Mouse (Mus musculus) forebrain, embryonic 12.5 days (tissue): ENCODE data around the gene Slc6a1. TPM values are rescaled to one million over a fixed set of nuclear protein-coding genes. Genes with fewer than 3 reads are reported as not detected.

ENCODE experiments used
- ATAC-seq: fragments of 200-750 bp; cut with Nextera tagmentation; 2 replicates; pipeline ENCODE4 v1.8.0; 2017; ENCODE audit warnings: moderate TSS enrichment; ENCODE audit not compliant: low FRiP score
- H3K27ac ChIP-seq: fragments of 300-500 bp; sonication (generic); 2 replicates; pipeline ENCODE4 v1.5.1; 2016; ENCODE audit warnings: mild to moderate bottlenecking
- H3K27me3 ChIP-seq: fragments of 300-500 bp; sonication (generic); 2 replicates; pipeline ENCODE4 v1.6.1; 2016; ENCODE audit warnings: mild to moderate bottlenecking
- H3K36me3 ChIP-seq: fragments of 300-500 bp; sonication (generic); replicated peaks from 2 replicates; pipeline ENCODE4 v1.6.1; 2016; ENCODE audit warnings: mild to moderate bottlenecking
- H3K4me1 ChIP-seq: fragments of 300-500 bp; sonication (generic); 2 replicates; pipeline ENCODE4 v1.6.1; 2016
- H3K4me2 ChIP-seq: fragments of 300-500 bp; sonication (generic); 2 replicates; pipeline ENCODE4 v1.6.1; 2016; ENCODE audit warnings: mild to moderate bottlenecking, moderate library complexity
- H3K4me3 ChIP-seq: fragments of 300-500 bp; sonication (generic); replicated peaks from 2 replicates; pipeline ENCODE4 v1.5.1; 2016; ENCODE audit warnings: mild to moderate bottlenecking
- H3K9ac ChIP-seq: fragments of 300-500 bp; sonication (generic); 2 replicates; pipeline ENCODE4 v1.6.1; 2016; ENCODE audit warnings: mild to moderate bottlenecking
- H3K9me3 ChIP-seq: fragments of 300-500 bp; sonication (generic); 2 replicates; pipeline ENCODE4 v1.6.1; 2016
- WGBS: fragments of 180-500 bp; shearing (Covaris S2); methylation state at CpG from one replicate; pipeline ENCODE4 v1.1.7; 2016; 5-methylcytosine and 5-hydroxymethylcytosine counted together
- polyA plus RNA-seq: library from polyadenylated mRNA; unstranded; fragments of >200 nt; fragmentation: Nextera tagmentation; extraction: Ambion mirVana; gene quantifications from 2 replicates; pipeline ENCODE4 v1.2.1, GENCODE M21; 2016

The Slc6a1 gene
- 49.9 and 57.8 TPM in 2 replicates for polyA plus RNA-seq

GRCm38 (mm10) chr6:114282469-114283277 lies at the start of gene Slc6a1:
Gene Slc6a1 (plus strand): TSS chr6:114282635.
- no peaks in the 10 kb centered on the region for H3K36me3 ChIP-seq
- peak; percentile 92 for ATAC-seq
- H3K27ac ChIP-seq = peak within 1 kb of the TSS; percentile 67
- 2% methylated on average over 30 of the region's 51 CpGs for WGBS
- H3K4me3 ChIP-seq = peak within 1 kb of the TSS; percentile 63
- H3K4me1 ChIP-seq = peaks cover 45% of the 10 kb centered on the region
- H3K27me3 ChIP-seq = peaks cover 59% of the 10 kb centered on the region
- H3K9ac ChIP-seq = peak within 1 kb of the TSS; percentile 75
- H3K9me3 ChIP-seq = no peaks in the 10 kb centered on the region
- peak within 1 kb of the TSS; percentile 58 for H3K4me2 ChIP-seq

- WGBS = 15% methylated on average over 5 of the region's 6 CpGs
These were observed 43.4 kb upstream of the Slc6a1 start for GRCm38 (mm10) chr6:114238892-114239644.

DNA sequence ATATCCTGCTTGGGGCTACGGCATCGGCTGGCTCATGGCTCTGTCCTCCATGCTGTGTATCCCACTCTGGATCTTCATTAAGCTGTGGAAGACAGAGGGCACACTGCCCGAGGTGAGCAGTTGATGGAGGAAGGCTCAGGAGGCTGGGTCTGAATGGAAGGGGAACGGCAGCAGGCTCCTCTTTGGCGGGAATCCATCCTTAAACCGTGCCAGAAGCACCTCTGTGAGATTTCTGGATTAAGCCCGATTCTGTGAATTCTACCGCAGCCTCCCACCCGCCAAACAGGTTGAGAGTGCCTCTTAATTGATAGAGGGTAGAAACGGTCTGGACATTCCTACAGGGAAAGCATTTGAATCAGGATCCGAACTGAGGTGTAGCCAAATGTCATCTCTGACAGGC lies 36.8 kb upstream of the Slc6a1 start:
- Histone ChIP-seq H3K27me3 (peaks cover 22% of the 10 kb centered on the region; the same call in 1 of the 2 replicates), H3K4me3 (no peak overlapping the region), H3K4me2 (no peak overlapping the region), H3K27ac (no peak overlapping the region), H3K9ac (no peak overlapping the region), H3K36me3 (no peaks in the 10 kb centered on the region), H3K4me1 (peaks cover 5% of the 10 kb centered on the region), H3K9me3 (no peaks in the 10 kb centered on the region)
- ATAC-seq = no peak
- 81% methylated on average over 11 of the region's 11 CpGs for WGBS

More at GRCm38 (mm10) chr6:114238892-114239644, 43.4 kb upstream of the Slc6a1 start:
- peaks cover 21% of the 10 kb centered on the region; the same call in 1 of the 2 replicates for H3K27me3 ChIP-seq
- peaks cover 29% of the 10 kb centered on the region for H3K4me1 ChIP-seq
- no peaks in the 10 kb centered on the region for H3K36me3 ChIP-seq
- H3K4me2 ChIP-seq = no peak overlapping the region
- H3K4me3 ChIP-seq = no peak overlapping the region
- ATAC-seq = peak; percentile 72
- peak overlapping the region; percentile 42 for H3K27ac ChIP-seq
- H3K9me3 ChIP-seq = no peaks in the 10 kb centered on the region
- H3K9ac ChIP-seq = no peak overlapping the region

GRCm38 (mm10) chr6:114250311-114250710 lies 32.1 kb upstream of the Slc6a1 start:
- Histone ChIP-seq H3K4me2 (no peak overlapping the region), H3K4me1 (peaks cover 5% of the 10 kb centered on the region), H3K36me3 (no peaks in the 10 kb centered on the region), H3K27ac (0 out of 2 replicates have a peak overlapping the region, but pooled peaks have one; percentile 19), H3K27me3 (peaks cover 31% of the 10 kb centered on the region; the same call in 1 of the 2 replicates), H3K9me3 (no peaks in the 10 kb centered on the region), H3K4me3 (no peak overlapping the region), H3K9ac (no peak overlapping the region)
- peak; percentile 75 for ATAC-seq
- WGBS = 6% methylated on average over 5 of the region's 5 CpGs

DNA sequence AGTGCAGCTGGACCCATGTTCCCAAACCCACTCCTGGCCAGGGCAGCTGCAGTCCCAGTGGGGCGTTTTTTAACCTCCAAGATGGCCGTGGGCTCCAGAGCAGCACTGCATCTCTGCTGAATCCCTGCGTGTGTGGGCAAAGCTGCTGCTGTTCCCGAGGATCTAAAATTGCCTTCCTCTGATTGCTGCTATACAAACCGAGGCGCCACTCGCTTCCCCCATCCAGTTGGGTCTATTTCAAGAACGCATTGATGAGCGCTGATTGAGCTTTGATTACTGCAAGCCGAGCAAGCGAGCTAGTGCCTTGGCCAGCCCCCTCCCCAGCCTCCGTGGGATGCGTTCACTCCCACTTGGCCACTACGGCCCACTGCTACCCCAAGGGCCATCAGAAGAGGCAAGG lies 27.5 kb upstream of the Slc6a1 start:
- H3K27me3 ChIP-seq = peaks cover 19% of the 10 kb centered on the region; the same call in 1 of the 2 replicates
- WGBS = 73% methylated on average over 14 of the region's 14 CpGs
- H3K27ac ChIP-seq = peak overlapping the region; percentile 75
- no peak overlapping the region for H3K9ac ChIP-seq
- ATAC-seq = no peak
- no peaks in the 10 kb centered on the region for H3K9me3 ChIP-seq
- no peak overlapping the region for H3K4me3 ChIP-seq
- H3K4me2 ChIP-seq = no peak overlapping the region
- no peaks in the 10 kb centered on the region for H3K36me3 ChIP-seq
- H3K4me1 ChIP-seq = peaks cover 23% of the 10 kb centered on the region

DNA sequence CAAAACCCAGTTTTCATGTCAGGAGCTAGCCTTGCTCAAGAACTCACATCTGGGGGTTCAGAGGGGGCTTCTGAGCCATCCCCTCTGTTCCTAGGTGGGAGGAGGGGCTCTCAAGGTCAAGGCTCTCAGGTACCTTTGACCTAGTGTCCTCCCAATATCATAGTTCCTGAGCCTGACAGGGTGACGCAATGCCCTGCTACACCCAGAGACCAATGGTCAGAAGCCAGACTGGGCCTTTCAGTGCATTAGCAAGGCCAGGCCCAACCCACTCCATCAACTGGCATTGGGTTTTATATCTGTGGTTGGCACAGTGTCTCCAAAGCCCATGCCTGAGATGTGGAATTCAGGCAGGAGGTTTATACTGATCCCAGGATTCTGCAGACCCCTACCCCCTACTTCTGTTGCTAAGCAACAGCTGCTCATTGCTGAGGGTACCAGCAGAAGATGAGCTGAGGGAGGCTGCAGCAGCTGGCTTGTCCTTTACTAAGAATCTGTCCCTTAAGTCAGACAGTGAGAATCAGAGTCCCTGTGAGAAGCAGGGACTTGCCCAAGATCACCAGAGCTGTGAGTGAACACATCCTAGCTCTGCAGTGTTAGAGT lies 24.6 kb upstream of the Slc6a1 start:
- H3K27ac ChIP-seq = peak overlapping the region; percentile 58
- no peak overlapping the region for H3K4me2 ChIP-seq
- no peaks in the 10 kb centered on the region for H3K36me3 ChIP-seq
- WGBS = 76% methylated on average over 1 of the region's 1 CpGs
- H3K9ac ChIP-seq = no peak overlapping the region
- peak; percentile 42; the same call in 1 of the 2 replicates for ATAC-seq
- no peaks in the 10 kb centered on the region for H3K9me3 ChIP-seq
- H3K4me3 ChIP-seq = no peak overlapping the region
- 0 out of 2 replicates have a peak, but pooled peaks cover 3% of the 10 kb centered on the region for H3K27me3 ChIP-seq
- peaks cover 30% of the 10 kb centered on the region for H3K4me1 ChIP-seq

- ATAC-seq = no peak
- Histone ChIP-seq H3K4me3 (no peak overlapping the region), H3K4me2 (no peak overlapping the region), H3K36me3 (no peaks in the 10 kb centered on the region), H3K9me3 (no peaks in the 10 kb centered on the region), H3K9ac (no peak overlapping the region), H3K27ac (peak overlapping the region; percentile 58; the same call in 1 of the 2 replicates), H3K4me1 (peaks cover 31% of the 10 kb centered on the region), H3K27me3 (0 out of 2 replicates have a peak, but pooled peaks cover 3% of the 10 kb centered on the region)
- 46% methylated on average over 3 of the region's 3 CpGs for WGBS
These were observed 23.7 kb upstream of the Slc6a1 start for GRCm38 (mm10) chr6:114258661-114259193.

GRCm38 (mm10) chr6:114261609-114262008 lies 20.8 kb upstream of the Slc6a1 start:
- no peak overlapping the region for H3K4me3 ChIP-seq
- 0 out of 2 replicates have a peak, but pooled peaks cover 3% of the 10 kb centered on the region for H3K27me3 ChIP-seq
- H3K36me3 ChIP-seq = no peaks in the 10 kb centered on the region
- H3K27ac ChIP-seq = no peak overlapping the region
- WGBS = 58% methylated on average over 6 of the region's 6 CpGs
- no peaks in the 10 kb centered on the region for H3K9me3 ChIP-seq
- H3K4me1 ChIP-seq = peaks cover 45% of the 10 kb centered on the region
- no peak overlapping the region for H3K4me2 ChIP-seq
- peak overlapping the region; percentile 38; the same call in 1 of the 2 replicates for H3K9ac ChIP-seq
- ATAC-seq = peak; percentile 44; the same call in 1 of the 2 replicates

DNA sequence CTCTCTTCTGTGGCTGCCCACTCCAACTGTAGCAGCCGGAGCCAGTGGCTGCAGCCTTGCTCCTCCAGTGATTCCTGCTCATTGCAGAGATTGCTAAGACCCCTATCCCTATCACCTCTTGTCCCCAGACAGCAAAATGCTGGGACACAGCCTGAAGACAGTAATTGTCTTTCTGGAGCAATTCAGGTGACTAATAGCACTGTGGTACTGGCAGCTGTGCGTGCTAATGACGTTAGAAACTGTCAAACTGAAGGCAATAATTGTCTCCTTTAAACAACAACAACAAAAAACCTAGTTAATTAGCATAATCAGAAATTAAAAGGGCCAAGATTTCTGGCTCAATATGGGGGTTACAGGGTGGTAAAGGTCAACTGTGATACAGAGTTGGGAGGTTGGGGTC lies 18.4 kb upstream of the Slc6a1 start:
- peak overlapping the region; percentile 10 for H3K27ac ChIP-seq
- H3K9me3 ChIP-seq = no peaks in the 10 kb centered on the region
- H3K9ac ChIP-seq = no peak overlapping the region
- no peak overlapping the region; the same call in 1 of the 2 replicates for H3K4me2 ChIP-seq
- 0 out of 2 replicates have a peak, but pooled peaks cover 3% of the 10 kb centered on the region for H3K27me3 ChIP-seq
- WGBS = 31% methylated on average over 3 of the region's 3 CpGs
- peak; percentile 31; the same call in 1 of the 2 replicates for ATAC-seq
- peaks cover 35% of the 10 kb centered on the region for H3K4me1 ChIP-seq
- no peaks in the 10 kb centered on the region for H3K36me3 ChIP-seq
- no peak overlapping the region for H3K4me3 ChIP-seq

GRCm38 (mm10) chr6:114264426-114264825 lies 18.0 kb upstream of the Slc6a1 start:
- H3K9me3 ChIP-seq = no peaks in the 10 kb centered on the region
- no peaks in the 10 kb centered on the region for H3K36me3 ChIP-seq
- no peak overlapping the region; the same call in 1 of the 2 replicates for H3K4me2 ChIP-seq
- H3K4me1 ChIP-seq = peaks cover 34% of the 10 kb centered on the region
- H3K27ac ChIP-seq = peak overlapping the region; percentile 25
- no peak for ATAC-seq
- 56% methylated on average over 5 of the region's 5 CpGs for WGBS
- H3K9ac ChIP-seq = no peak overlapping the region
- H3K27me3 ChIP-seq = 0 out of 2 replicates have a peak, but pooled peaks cover 2% of the 10 kb centered on the region
- no peak overlapping the region for H3K4me3 ChIP-seq

DNA sequence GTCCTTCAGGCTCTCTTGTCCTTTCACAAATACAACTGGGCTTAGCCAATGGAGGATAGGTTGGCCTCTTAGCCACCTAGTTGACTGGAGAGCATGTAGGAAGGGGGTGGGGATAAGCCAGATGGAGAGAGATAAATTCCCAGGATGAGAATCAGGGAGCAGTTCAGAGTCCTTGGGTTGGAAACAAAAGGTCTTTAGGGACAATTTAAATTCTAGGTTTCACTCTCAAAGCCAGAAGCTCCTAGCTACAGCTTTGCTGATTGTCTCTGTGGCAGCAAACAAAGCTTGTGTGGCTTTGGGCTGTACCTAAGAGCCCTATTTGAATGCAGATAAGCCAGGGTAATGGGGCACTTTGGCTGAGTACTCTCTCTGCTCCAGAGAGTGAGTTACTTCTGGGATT lies 16.2 kb upstream of the Slc6a1 start:
- no peak for ATAC-seq
- Histone ChIP-seq H3K9me3 (no peaks in the 10 kb centered on the region), H3K27ac (no peak overlapping the region), H3K9ac (no peak overlapping the region), H3K4me1 (peaks cover 31% of the 10 kb centered on the region), H3K36me3 (no peaks in the 10 kb centered on the region), H3K4me3 (no peak overlapping the region), H3K27me3 (peaks cover 8% of the 10 kb centered on the region; the same call in 1 of the 2 replicates), H3K4me2 (no peak overlapping the region)
